In genomic region chr3:61161384-61161783, GRCm38 (mm10) we compare ENCODE assay signal across 35 mouse cellular contexts.
"Had no signal": no experiment of that assay in that cellular context is flagged by ENCODE, and none has a peak within 500 bp of the region (broad histone marks: within the 10 kb centered on the region; RNA-seq: fewer than 3 reads in every experiment).

No protein-coding gene starts in this region.

- ATAC-seq: hindbrain, embryonic 16.5 days; hindbrain, postnatal 0 days; inflammation-experienced regulatory T-cells, adult 6 months; intestine, embryonic 15.5 days; intestine, embryonic 16.5 days; intestine, postnatal 0 days had no signal

- H3K9me3 ChIP-seq: heart, embryonic 10.5 days; heart, embryonic 12.5 days; heart, embryonic 13.5 days; heart, embryonic 15.5 days; hindbrain, embryonic 10.5 days; hindbrain, embryonic 12.5 days; hindbrain, embryonic 13.5 days; hindbrain, embryonic 15.5 days; intestine, embryonic 15.5 days; kidney, embryonic 15.5 days had no signal

- H3K9ac ChIP-seq: heart, embryonic 12.5 days; heart, embryonic 13.5 days; heart, embryonic 15.5 days; hindbrain, embryonic 12.5 days; hindbrain, embryonic 13.5 days; hindbrain, embryonic 14.5 days; hindbrain, embryonic 15.5 days; intestine, embryonic 15.5 days; kidney, embryonic 15.5 days had no signal

- H3K4me3 ChIP-seq: heart, embryonic 10.5 days; heart, embryonic 12.5 days; heart, embryonic 13.5 days; heart, embryonic 15.5 days; hindbrain, embryonic 10.5 days; hindbrain, embryonic 12.5 days; hindbrain, embryonic 13.5 days; hindbrain, embryonic 15.5 days; intestine, embryonic 15.5 days; kidney, embryonic 15.5 days; layer of hippocampus, adult 2 months had no signal

- H3K4me1 ChIP-seq: heart, embryonic 10.5 days; heart, embryonic 12.5 days; heart, embryonic 13.5 days; heart, embryonic 15.5 days; hindbrain, embryonic 10.5 days; hindbrain, embryonic 12.5 days; hindbrain, embryonic 13.5 days; hindbrain, embryonic 15.5 days; intestine, embryonic 15.5 days; kidney, embryonic 15.5 days had no signal

- H3K4me2 ChIP-seq: heart, embryonic 11.5 days; heart, embryonic 12.5 days; heart, embryonic 13.5 days; heart, embryonic 15.5 days; hindbrain, embryonic 12.5 days; hindbrain, embryonic 13.5 days; hindbrain, embryonic 14.5 days; hindbrain, embryonic 15.5 days; intestine, embryonic 15.5 days; kidney, embryonic 15.5 days had no signal

- H3K27ac ChIP-seq: heart, embryonic 10.5 days; heart, embryonic 13.5 days; heart, embryonic 15.5 days; hindbrain, embryonic 10.5 days; hindbrain, embryonic 12.5 days; hindbrain, embryonic 13.5 days; hindbrain, embryonic 14.5 days; hindbrain, embryonic 15.5 days; hindbrain, postnatal 0 days; intestine, embryonic 15.5 days; kidney, embryonic 15.5 days; kidney, postnatal 0 days; layer of hippocampus, adult 2 months had no signal

- H3K36me3 ChIP-seq: heart, embryonic 10.5 days; heart, embryonic 12.5 days; heart, embryonic 13.5 days; heart, embryonic 15.5 days; hindbrain, embryonic 10.5 days; hindbrain, embryonic 12.5 days; hindbrain, embryonic 13.5 days; hindbrain, embryonic 15.5 days; intestine, embryonic 15.5 days; kidney, embryonic 15.5 days had no signal

- DNase-seq: heart, postnatal 10 days; heart, postnatal 14 days; heart, postnatal 36 days; heart, postnatal 4 days; kidney, adult 11 months; kidney, adult 18-20 months; kidney, adult 2 months; kidney, adult 8-10 months; kidney, adult 9 months; kidney, postnatal 10 days; kidney, postnatal 14 days; kidney, postnatal 25 days; kidney, postnatal 36 days; kidney, postnatal 4 days; layer of hippocampus, adult 9-11 months; layer of hippocampus, postnatal 36 days had no signal

- H3K27me3 ChIP-seq: heart, embryonic 12.5 days; heart, embryonic 13.5 days; heart, embryonic 15.5 days; hindbrain, embryonic 12.5 days; hindbrain, embryonic 13.5 days; hindbrain, embryonic 15.5 days; intestine, embryonic 15.5 days; kidney, embryonic 15.5 days had no signal
